Mouse (Mus musculus) ES-Bruce4 (cell line): ENCODE data around the gene Ust. TPM values are rescaled to one million over a fixed set of nuclear protein-coding genes. Genes with fewer than 3 reads are reported as not detected.

Experiments used
- H3K27ac ChIP-seq: 2 replicates; pipeline ENCODE4 v1.5.1; 2012; ENCODE audit warnings: low read length, inconsistent platforms; ENCODE audit not compliant: insufficient read depth
- H3K27me3 ChIP-seq: 2 replicates; pipeline ENCODE4 v1.6.1; 2012; ENCODE audit warnings: mild to moderate bottlenecking, low read length, inconsistent platforms; ENCODE audit not compliant: control insufficient read depth, poor library complexity, insufficient read depth, severe bottlenecking
- H3K36me3 ChIP-seq: 2 replicates; pipeline ENCODE4 v1.6.1; 2012; ENCODE audit warnings: inconsistent platforms, mild to moderate bottlenecking, low read length, moderate library complexity; ENCODE audit not compliant: control insufficient read depth, poor library complexity, insufficient read depth, severe bottlenecking
- H3K4me1 ChIP-seq: one replicate; pipeline ENCODE4 v1.8.1; 2011; ENCODE audit warnings: low read length; ENCODE audit not compliant: control insufficient read depth, insufficient read depth
- H3K4me3 ChIP-seq: 2 replicates; pipeline ENCODE4 v1.5.1; 2011; ENCODE audit warnings: low read depth, mild to moderate bottlenecking, low read length
- H3K9ac ChIP-seq: 2 replicates; pipeline ENCODE4 v1.6.1; 2012; ENCODE audit warnings: low read depth, mild to moderate bottlenecking, inconsistent platforms; ENCODE audit not compliant: poor library complexity, severe bottlenecking
- H3K9me3 ChIP-seq: replicated peaks from 2 replicates; pipeline ENCODE4 v1.6.1; 2012; ENCODE audit warnings: mild to moderate bottlenecking, low read length, inconsistent platforms; ENCODE audit not compliant: control insufficient read depth, poor library complexity, insufficient read depth, severe bottlenecking
- CTCF ChIP-seq: IDR thresholded peaks from one replicate; pipeline ENCODE4 v1.8.1; 2011; ENCODE audit warnings: low read depth, low read length
- EP300 ChIP-seq: IDR thresholded peaks from 2 replicates; pipeline ENCODE4 v1.6.1; 2011; ENCODE audit warnings: low read depth, low read length; ENCODE audit not compliant: insufficient read depth
- POLR2A ChIP-seq: IDR thresholded peaks from one replicate; pipeline ENCODE4 v1.8.1; 2011; ENCODE audit warnings: low read length; ENCODE audit not compliant: insufficient read depth
- polyA plus RNA-seq: library from polyadenylated mRNA; stranded (reverse); fragments of >200 nt; gene quantifications from 2 replicates; pipeline ENCODE4 v1.2.4, GENCODE M21; 2011; ENCODE audit warnings: low read depth; ENCODE audit not compliant: missing spikeins, insufficient read depth, insufficient read length

Ust gene
- polyA plus RNA-seq, 1 experiment = 0.99 TPM

DNA sequence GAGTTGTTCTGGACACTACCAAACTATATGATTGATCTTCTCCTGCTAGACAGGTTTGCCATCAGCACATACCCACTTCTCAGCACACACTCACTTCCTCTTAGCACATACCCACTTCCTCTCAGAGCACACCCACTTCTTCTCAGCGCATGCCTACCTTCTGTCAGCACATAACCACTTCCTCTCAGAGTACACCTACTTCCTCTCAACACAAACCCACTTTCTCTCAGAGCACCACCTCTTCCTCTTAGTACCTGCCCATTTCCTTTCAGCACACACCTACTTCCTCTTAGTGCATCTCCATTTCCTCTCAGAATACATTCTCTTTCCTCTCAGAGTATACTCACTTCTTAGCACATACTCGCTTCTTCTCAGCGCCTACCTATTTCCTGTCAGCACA, 16.8 kb upstream of the Ust start:
- no peaks in the 10 kb centered on the region for H3K27me3 ChIP-seq
- no peaks in the 10 kb centered on the region for H3K4me1 ChIP-seq
- H3K9ac ChIP-seq = no peak overlapping the region
- no peak overlapping the region for H3K27ac ChIP-seq
- H3K36me3 ChIP-seq = no peaks in the 10 kb centered on the region
- H3K9me3 ChIP-seq = no peaks in the 10 kb centered on the region
- no peak for TF ChIP-seq CTCF
- no peak for TF ChIP-seq EP300
- TF ChIP-seq POLR2A = no peak
- no peak overlapping the region for H3K4me3 ChIP-seq

DNA sequence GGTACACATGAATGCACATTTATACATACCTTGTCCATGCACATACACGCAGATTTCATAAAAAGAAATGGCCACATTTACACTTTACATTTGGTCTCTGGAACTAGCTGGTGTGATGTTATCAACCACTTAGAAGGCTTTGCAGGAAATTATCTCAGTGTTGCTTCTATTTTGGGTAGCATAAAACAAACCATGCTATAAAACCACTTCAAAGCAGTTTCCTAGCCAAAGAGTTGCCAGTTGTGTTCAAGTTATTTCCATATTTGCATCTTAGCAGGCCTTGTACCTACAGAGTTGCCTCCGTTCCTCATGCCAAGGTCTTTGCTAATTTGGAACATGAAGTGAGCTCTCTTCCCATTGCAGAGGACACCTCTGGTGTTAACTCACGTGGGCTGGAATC, 13.0 kb upstream of the Ust start:
- no peaks in the 10 kb centered on the region for H3K27me3 ChIP-seq
- H3K36me3 ChIP-seq = no peaks in the 10 kb centered on the region
- H3K9me3 ChIP-seq = no peaks in the 10 kb centered on the region
- no peak overlapping the region for H3K4me3 ChIP-seq
- no peak overlapping the region for H3K9ac ChIP-seq
- TF ChIP-seq POLR2A (no peak), CTCF (no peak), EP300 (no peak)
- H3K4me1 ChIP-seq = no peaks in the 10 kb centered on the region
- no peak overlapping the region for H3K27ac ChIP-seq

DNA sequence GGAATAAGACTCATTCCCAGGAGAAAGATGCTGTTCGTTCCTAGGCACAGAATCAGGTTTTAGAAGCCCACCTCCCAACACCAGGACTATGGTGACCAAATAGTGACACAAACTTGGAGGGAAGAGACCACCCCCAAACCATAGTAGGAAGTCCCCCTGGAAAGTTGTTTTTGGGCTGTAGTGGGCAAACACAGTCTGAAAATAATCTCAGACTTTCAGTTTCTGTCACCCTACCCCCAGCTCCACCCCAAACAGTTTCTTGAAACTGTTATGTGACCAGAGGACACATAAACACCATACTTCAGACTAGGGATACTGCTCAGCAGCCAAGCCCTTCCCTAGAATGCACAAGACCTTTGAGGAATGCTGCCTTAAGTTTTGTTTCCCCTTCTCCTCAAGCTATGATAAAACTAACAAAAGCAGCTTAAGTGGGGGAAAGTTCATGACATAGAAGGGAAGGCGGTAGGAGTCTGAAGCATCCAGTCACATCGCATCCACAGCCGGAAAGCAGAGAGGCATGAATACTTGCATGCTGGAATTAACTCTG, 12.0 kb upstream of the Ust start:
- no peak for TF ChIP-seq CTCF
- TF ChIP-seq POLR2A = no peak
- TF ChIP-seq EP300 = no peak
- no peak overlapping the region for H3K27ac ChIP-seq
- H3K27me3 ChIP-seq = no peaks in the 10 kb centered on the region
- H3K4me1 ChIP-seq = no peaks in the 10 kb centered on the region
- H3K9me3 ChIP-seq = no peaks in the 10 kb centered on the region
- no peaks in the 10 kb centered on the region for H3K36me3 ChIP-seq
- H3K4me3 ChIP-seq = no peak overlapping the region
- H3K9ac ChIP-seq = no peak overlapping the region

DNA sequence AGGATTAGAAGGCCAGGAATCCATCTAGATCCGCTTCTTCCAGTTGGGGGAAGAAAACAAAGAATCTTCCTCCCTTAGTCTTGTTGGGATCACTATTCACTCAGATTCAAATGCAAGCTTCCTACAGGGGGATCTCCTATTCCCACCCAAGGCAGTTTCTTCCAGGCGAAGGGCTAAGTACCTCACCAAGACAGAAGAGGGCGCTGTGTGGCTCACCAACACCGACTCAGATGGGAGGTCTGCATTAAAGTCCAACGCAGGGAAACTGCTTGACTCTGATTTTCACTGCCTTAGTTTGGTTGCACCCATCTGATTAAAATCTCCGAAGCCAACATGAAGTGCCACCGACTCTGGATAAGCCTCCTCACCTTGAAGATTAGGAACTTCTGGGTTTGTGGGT, 10.5 kb upstream of the Ust start:
- Histone ChIP-seq H3K27ac (no peak overlapping the region), H3K9me3 (no peaks in the 10 kb centered on the region), H3K4me1 (no peaks in the 10 kb centered on the region), H3K9ac (no peak overlapping the region), H3K4me3 (no peak overlapping the region), H3K27me3 (no peaks in the 10 kb centered on the region), H3K36me3 (no peaks in the 10 kb centered on the region)
- no peak for TF ChIP-seq POLR2A
- TF ChIP-seq CTCF = peak; percentile 72

DNA sequence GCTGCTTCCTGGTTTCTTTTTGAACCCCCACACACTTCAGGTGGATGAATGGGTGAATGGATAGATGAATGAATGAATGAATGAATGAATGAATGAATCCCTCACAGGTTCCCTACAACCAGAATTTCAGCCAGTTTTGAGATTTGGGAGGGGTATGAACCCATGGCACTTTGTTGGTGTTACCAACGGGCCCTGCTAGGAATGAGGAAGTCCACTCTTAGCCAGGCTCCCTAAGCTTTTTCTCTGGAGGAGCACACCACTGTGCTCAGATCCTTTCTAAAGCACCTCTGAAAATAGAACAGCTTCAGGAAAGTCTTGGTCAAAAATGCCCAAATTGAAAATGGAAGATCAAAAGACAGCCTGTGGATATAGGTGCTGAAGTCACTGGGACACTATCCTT, 6.7 kb upstream of the Ust start:
- H3K36me3 ChIP-seq = no peaks in the 10 kb centered on the region
- no peak overlapping the region for H3K27ac ChIP-seq
- H3K9ac ChIP-seq = no peak overlapping the region
- H3K4me1 ChIP-seq = no peaks in the 10 kb centered on the region
- no peaks in the 10 kb centered on the region for H3K27me3 ChIP-seq
- no peak for TF ChIP-seq EP300
- TF ChIP-seq POLR2A = no peak
- no peak for TF ChIP-seq CTCF
- H3K9me3 ChIP-seq = no peaks in the 10 kb centered on the region
- H3K4me3 ChIP-seq = no peak overlapping the region

DNA sequence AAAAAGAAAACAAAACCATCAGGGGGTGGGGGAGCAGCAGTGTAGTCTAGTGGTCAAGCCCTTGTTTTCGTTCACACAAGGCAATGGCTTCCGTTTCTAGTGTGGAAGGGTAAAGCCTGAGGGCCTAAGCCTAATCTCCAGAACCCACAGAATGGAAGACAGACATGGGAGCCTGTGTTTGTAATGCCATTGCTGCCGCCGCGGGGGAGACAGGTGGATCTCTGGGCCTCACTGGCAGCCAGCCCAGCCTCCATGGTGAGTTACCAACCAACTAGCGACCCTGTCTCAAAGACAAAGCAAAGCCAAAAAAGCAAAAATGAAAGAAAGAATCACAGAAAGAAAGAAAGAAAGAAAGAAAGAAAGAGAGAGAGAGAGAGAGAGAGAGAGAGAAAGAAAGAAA, 2.9 kb upstream of the Ust start:
- no peaks in the 10 kb centered on the region for H3K4me1 ChIP-seq
- TF ChIP-seq POLR2A (no peak), CTCF (no peak)
- H3K27me3 ChIP-seq = peaks cover 7% of the 10 kb centered on the region
- H3K9ac ChIP-seq = no peak overlapping the region
- H3K36me3 ChIP-seq = no peaks in the 10 kb centered on the region
- no peaks in the 10 kb centered on the region for H3K9me3 ChIP-seq
- no peak overlapping the region for H3K27ac ChIP-seq
- no peak overlapping the region for H3K4me3 ChIP-seq

DNA sequence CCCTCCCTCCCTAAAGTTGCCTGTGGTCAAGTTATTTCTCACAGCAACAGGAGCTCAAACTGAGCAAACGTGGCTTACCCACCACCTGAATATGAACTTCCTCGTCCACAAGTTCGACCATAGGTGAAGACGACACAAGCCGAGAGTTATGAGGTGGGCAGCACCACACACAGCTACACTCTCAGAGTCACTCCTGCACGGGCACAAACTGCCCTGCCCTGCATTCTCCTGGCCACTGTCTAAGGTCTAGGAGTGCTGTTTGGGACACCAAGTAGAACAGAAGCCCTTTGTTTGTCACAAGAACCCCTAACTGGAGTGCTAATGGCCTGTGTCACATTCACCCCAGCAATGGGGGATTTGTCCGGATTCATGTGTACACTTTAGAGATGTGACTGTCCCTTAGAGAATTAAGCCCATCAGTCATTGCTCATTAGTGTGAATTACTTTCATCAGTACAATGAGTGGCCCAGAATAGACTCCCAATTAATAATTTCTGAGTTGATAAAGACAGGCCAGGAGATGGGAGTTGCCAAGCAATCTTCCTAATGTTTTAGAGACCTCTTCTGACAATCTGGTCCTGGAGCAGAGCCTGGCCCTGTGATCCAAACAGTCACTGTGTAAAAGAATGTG, 2.3 kb upstream of the Ust start:
- Histone ChIP-seq H3K9me3 (no peaks in the 10 kb centered on the region), H3K36me3 (no peaks in the 10 kb centered on the region), H3K9ac (no peak overlapping the region), H3K4me1 (no peaks in the 10 kb centered on the region), H3K4me3 (no peak overlapping the region), H3K27ac (no peak overlapping the region), H3K27me3 (peaks cover 7% of the 10 kb centered on the region)
- TF ChIP-seq CTCF (no peak), EP300 (no peak), POLR2A (no peak)
